Mouse (Mus musculus) E14TG2a.4 (cell line): ENCODE measurements around the gene Stx8.

Source experiments
- CTCF ChIP-seq: conservative IDR thresholded peaks from 2 replicates; pipeline ENCODE4 v1.5.1; 2014; ENCODE audit warnings: low read length
- POU5F1 ChIP-seq: IDR thresholded peaks from 2 replicates; pipeline ENCODE4 v1.6.1; 2014; ENCODE audit warnings: low read length, borderline replicate concordance

DNA sequence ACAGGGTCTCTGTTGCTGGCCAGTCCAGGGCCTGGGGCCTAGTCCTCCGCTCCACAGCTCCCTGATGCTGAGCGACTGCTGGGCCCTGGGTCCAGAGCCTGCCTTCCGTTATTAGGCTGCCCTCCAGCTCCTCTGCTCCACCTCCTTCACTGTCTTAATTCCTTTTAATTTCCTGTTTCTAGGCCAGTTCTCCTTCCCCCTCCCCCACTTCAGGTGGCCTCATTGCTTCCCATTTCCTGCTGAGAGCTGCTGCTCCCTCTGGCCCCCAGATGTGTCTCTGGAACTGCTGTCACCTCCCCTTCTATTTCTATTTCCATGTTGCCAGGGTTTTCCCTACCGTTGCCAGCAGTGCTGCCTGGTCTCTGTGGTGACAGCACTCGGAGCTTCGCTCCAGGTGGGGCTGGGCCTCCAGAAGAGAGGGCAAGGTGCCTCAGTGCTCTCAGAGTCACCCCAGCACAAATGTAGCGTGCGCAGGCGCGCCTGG, 229.7 kb downstream of the Stx8 start:
- TF ChIP-seq CTCF (no peak), POU5F1 (no peak)
